Mouse (Mus musculus): ENCODE measurements around the gene Kmt5a.
A peak's percentile ranks its signal among the peaks of the same experiment; 100 is the strongest.
"Not testable (repeated sequence)": the region's sequence is repeated elsewhere in the genome, so short reads cannot be mapped to it uniquely, and the experiment has no call there.

The Kmt5a gene

DNA sequence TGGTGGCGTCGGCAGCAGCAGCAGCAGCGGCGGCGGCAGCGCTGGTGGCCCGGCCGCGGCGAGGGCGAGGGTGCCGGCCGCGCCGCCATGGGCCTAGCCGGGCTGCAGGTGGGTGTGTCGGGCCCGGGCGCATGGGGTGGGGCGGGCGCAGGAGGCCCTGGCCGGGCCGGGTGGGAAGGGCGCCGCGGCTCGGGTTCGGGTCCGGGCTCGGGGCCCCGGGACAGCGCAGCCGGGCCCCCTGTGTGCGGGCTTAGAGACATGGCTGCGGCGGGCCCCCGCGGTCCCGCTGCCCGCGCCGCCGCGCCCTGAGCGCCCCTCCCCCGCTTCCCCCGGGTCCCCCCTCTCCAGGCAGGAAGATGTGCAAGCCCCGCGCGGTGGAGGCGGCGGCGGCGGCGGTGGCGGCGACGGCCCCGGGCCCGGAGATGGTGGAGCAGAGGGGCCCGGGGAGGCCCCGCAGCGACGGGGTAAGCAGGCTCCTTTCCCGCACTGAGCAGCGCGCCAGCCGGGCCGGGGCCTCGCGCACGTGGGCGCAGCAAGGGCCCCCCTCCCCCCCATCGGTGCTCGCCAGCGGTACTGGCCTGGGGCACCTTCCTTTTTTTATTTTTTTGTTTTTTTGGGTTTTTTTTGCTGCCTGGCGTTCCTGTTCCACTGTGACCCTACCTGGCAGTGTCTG, 6.0 kb downstream of the Kmt5a start:
- peak; percentile 12 for DNase-seq (ENCODE audit: low read depth, low spot score)

DNA sequence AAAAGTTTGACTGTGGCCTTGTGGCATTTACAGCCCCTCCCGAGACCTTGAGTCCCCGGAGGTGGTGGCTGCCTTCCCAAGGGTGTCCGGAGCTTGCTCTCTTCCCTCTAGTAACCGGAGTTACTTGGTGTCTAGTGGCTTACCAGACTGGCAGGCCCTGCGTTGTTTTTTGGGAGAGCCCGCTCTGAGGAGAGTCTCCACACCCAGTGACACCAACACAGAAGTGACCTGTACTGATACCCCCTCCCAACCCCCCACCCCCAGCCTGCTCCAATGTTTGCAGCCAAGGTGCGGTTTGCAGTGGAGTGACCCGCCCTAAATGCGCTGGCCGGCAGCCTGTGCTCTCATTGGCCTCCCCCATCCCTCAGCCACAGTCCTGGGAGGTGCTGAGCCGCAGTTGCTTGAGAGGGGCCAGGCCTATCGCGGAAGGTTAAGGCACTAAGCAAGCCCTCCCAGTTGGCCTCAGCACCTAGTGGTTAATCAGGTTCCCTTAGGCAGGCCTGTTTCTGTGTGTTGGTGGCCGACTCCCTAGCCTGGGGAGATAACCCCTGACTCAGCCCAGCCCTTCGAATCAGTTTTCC, 6.7 kb downstream of the Kmt5a start:
- DNase-seq (ENCODE audit: low read depth, low spot score): peak; percentile 58

DNA sequence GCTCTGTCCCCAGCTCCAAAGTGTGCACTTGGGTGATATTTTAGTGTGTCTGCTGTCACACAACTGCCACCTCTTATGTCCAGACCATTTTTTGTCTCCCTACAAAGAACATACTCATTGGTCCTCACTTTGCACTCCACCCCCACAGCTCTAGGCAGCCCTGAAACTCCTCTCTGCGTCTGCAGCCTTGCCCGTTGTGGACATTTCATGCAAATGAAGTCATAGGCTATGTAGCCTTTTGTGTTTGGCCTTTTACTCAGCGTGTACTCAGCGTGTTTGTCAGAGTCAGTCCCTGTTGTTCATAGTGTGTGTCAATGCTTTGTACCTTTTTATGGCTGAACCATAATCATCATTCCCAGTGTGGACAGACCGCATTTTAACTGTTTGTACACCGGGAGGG, 9.8 kb downstream of the Kmt5a start:
- DNase-seq (ENCODE audit: low read depth, low spot score): no peak

DNA sequence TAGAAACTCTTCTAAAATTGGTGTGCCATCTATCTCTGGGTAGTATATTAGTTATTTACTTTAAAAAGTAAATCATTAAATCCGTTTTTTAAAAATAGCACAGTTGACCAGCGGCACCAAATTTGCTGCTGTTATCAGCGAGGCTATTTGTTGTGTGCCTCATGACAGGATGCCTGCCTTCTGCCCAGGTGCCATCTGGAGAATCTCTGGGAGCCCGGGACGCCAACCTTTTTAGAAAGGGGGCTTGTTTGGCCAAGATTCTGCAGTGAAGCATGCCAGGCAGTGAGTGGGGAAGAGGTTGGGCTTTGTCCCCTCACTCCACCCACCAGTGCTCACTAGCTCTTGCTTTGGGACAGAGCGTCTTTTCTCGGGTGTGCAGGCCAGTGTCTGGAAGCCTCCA, 10.3 kb downstream of the Kmt5a start:
- no peak for DNase-seq (ENCODE audit: low read depth, low spot score)

DNA sequence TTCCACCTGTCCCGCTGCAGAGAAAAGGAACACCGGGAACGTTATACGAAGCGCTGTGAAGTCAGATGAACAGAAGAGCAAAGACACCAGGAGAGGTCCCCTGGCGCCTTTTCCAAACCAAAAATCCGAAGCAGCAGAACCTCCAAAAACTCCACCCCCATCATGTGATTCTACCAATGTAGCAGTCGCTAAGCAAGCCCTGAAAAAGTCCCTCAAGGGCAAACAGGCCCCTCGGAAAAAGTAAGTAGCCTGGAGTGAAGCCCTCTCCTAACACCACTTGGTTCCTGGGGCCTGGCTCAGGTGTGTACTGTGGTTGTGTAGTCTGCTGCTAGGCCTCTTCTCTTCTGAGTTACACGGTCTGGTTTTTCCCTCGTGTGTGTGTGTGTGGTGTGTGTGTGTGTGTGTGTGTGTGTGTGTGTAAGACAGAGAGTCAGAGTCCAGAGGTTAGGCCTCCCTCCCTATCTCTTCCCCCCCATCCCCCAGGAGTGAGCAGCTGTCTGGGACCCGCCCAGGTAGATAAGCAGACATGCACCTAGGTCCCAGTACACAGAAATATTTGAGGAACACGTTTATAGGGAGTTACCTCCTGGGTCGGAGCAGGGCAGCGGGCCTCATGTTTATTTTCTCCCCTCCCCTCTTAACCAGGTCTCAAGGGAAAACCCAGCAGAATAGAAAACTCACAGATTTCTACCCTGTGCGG, 11.1 kb downstream of the Kmt5a start:
- no peak for DNase-seq (ENCODE audit: low read depth, low spot score)

DNA sequence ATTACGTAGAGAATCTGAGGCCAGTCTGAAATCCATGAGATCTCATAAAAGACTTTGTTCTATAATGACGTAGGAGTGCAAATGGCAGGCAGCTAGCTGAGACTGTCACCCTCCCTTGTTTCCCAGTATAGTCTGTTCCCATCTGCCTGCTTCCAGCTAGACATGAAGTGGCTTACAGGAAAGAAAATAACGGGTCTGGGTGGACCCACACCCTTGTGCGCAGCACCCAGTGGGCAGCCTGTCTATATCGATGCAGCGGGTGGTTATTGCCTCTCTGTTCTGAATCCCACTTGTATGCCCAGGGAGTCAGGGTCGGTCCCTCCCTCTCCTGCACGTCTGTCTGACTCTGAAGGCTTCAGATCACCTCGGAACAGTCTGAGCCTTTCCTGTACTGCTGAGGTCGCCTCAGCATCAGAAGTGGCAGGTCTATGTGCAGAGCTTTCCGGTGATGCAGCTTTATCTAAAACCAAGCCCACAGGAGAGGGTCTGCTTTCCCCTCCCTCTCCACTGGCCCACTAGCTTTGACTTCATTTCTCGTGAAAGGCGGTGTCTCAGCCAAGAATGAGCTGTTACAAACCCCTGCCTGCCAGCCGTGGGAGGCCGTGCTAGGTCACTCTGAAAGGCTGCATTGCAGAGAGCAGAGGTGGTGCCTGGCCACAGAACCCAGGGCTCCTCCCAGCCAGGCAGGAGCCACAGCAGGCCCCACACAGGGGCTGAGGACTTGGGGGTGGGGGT, 12.9 kb downstream of the Kmt5a start:
- no peak for DNase-seq (ENCODE audit: low read depth, low spot score)

GRCm38 (mm10) chr5:124453339-124454081, 13.8 kb downstream of the Kmt5a start:
- no peak for DNase-seq (ENCODE audit: low read depth, low spot score)

- no peak for DNase-seq (ENCODE audit: low read depth, low spot score)
Measured at GRCm38 (mm10) chr5:124454082-124454419, 14.3 kb downstream of the Kmt5a start.

- DNase-seq (ENCODE audit: low read depth, low spot score): no peak
Measured at GRCm38 (mm10) chr5:124456762-124457161, 17.0 kb downstream of the Kmt5a start.

DNA sequence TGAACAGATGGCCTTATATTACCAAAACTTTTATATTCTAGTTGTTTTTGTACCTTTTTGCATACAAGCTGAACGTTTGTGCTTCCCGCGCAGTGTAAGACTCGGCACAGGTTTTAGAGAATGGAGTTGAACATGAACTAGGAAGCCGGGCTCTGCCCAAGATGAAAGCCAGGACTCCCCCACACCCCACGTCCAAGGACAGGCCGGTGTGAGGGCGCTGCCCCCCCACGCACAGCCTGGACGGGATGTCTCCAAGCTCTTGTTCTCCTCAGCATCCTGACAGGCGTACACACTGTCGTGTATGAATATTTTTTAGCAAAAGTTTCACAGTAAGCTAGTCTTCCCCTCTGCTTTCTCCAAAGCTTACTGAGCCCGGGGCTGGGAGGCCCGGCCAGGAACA, 21.2 kb downstream of the Kmt5a start:
- DNase-seq (ENCODE audit: low read depth, low spot score): not testable (repeated sequence)

- no peak for DNase-seq (ENCODE audit: low read depth, low spot score)
Measured at GRCm38 (mm10) chr5:124462297-124463025, 22.7 kb downstream of the Kmt5a start.

DNA sequence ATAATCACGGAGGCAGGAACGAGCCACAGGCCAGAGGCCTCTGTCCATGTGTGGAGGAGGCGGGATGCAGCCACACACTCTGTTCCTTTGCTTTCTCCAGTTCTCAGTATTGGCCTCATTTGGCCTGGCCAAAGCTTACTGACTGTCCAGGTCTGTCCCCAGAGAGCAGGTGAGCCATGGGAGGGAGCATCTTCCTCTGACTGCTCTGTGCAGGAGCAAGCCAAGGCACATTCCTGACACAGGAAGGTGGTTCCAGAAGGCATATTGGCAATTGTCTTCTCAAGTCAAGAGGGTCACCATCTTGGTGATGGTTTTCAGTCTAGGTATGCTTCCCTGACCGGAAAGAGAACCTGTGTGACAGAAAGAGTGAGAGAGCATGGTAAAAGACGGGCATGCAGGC, 23.7 kb downstream of the Kmt5a start:
- DNase-seq (ENCODE audit: low read depth, low spot score): no peak

DNA sequence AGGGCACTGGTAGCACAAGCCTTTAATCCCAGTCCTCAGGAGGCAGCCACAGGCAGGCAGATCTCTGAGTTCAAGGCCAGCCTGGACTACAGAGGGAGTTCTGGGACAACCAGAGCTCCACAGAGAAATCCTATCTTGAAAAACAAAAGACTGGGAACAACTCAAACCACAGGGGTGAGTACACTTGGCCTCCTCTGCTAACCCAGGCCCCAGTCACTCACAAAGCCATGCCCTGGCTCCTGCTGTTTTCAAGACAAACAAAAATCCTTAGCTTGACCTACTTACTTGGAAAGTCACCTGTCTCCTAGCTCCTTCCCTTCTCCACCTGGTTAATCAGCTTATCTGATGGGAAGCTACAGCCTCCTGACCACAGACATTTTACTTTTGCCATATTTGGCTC, 25.2 kb downstream of the Kmt5a start:
- no peak for DNase-seq (ENCODE audit: low read depth, low spot score)

DNA sequence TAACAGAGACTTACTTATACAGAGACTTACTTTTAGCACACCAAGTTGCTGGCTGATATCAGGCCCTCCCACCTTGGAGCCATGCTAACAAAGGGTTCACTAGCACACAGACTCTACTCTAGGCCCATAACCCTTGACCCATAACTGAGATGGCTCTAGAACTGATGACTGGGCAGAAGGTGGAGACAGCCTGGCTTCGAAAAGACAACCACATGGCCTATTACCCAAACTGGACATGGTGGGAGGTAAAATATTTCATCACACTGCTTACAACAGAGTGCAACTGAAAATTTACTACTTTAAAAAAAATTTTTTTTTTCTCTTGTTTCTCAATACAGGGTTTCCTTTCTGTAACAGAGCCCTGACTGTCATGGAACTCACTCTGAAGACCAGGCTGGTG, 28.0 kb downstream of the Kmt5a start:
- no peak for DNase-seq (ENCODE audit: low read depth, low spot score)

- no peak for DNase-seq (ENCODE audit: low read depth, low spot score)
Measured at GRCm38 (mm10) chr5:124468365-124468764, 28.6 kb downstream of the Kmt5a start.

DNA sequence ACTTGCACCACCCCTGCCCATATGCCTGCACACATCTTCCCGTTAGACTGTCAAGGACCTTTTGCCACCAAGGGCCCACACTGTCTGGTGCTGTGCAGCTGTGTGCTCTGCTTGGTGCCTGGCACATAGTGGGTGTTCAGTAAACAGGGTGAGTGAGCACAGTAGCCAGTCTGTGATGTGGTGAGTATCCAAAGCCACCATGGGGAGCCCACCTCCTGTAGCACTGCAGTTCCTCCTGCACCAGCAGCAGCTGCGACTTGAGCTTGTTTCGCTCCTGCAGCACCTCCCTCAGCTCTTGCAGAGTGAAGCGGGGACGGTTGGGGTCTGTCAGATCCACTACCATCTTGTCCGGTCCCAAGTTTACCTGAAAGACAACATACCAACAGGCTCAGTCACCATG, 29.8 kb downstream of the Kmt5a start:
- DNase-seq (ENCODE audit: low read depth, low spot score): no peak

DNA sequence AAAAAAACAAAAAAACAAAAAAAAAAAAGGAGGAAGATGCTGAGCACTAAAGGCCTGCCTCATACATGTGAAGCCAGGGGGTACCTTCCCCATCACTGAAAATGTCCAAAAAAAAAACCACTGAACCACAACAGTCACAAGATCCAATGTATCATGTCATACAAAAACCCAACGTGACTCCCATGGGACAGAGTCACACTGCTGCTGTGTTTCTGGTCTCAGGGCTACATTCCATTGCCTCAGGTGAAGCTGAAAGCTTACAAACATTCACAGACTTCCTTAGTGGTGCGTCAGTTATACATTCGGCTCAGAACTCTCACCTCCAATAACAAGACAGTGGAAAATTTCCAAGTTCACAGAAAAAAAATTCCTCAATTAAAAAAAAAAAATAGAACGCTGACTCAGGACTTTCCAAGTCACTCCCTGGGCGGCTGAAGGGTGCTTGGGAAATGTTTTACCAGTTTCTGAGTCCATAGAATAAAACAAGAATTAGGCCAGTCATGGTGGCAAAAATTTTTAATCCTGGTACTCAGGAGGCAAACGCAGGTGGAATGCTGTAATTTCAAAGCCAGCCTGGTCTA, 31.0 kb downstream of the Kmt5a start:
- DNase-seq (ENCODE audit: low read depth, low spot score): no peak

- DNase-seq (ENCODE audit: low read depth, low spot score): no peak
Measured at GRCm38 (mm10) chr5:124478873-124479204, 39.1 kb downstream of the Kmt5a start.

GRCm38 (mm10) chr5:124480119-124480518, 40.4 kb downstream of the Kmt5a start:
- DNase-seq (ENCODE audit: low read depth, low spot score): no peak

GRCm38 (mm10) chr5:124481714-124482113, 42.0 kb downstream of the Kmt5a start:
- DNase-seq (ENCODE audit: low read depth, low spot score): no peak

GRCm38 (mm10) chr5:124482436-124482965, 42.8 kb downstream of the Kmt5a start:
- DNase-seq (ENCODE audit: low read depth, low spot score): no peak
